Mouse (Mus musculus) adrenal gland, adult 2 months (tissue): Measurements from ENCODE around the gene Uevld. TPM values are rescaled to one million over a fixed set of nuclear protein-coding genes. Genes with fewer than 3 reads are reported as not detected.

Experiments used
- polyA plus RNA-seq: library from polyadenylated mRNA; depleted of rRNA; stranded (reverse); fragments of >200 nt; gene quantifications from 2 replicates; pipeline ENCODE4 v1.2.3, GENCODE M21; 2012; rRNA removed
- total RNA-seq, 2 experiments: library from RNA; stranded (reverse); gene quantifications; 2 replicates each; pipeline ENCODE4 v1.2.3; 2021

Gene Uevld
- total and polyA plus RNA-seq, 3 experiments, result 1.3 to 26.4 (median 18.0) TPM

Other genes starting within 250 kb of the Uevld start
- 1 to 10 TPM; 5.7 to 8.4 TPM for gene Saal1, start 247.8 kb downstream of the Uevld start, total RNA-seq
- 3.3 and 4.0 TPM in 2 replicates for gene Saal1, start 247.8 kb downstream of the Uevld start, polyA plus RNA-seq
- 1 to 10 TPM; 1.0 to 8.9 TPM for gene Saa3, start 242.8 kb downstream of the Uevld start, total RNA-seq
- gene Saa3, start 242.8 kb downstream of the Uevld start, polyA plus RNA-seq, result 0.33 TPM in 1 of 2 replicates, not detected in the other
- under 1 TPM in 1 of 2 experiments, not detected in 1; 0.43 TPM for gene Saa4, start 225.9 kb downstream of the Uevld start, total RNA-seq
- not detected in 2 replicates for gene Saa4, start 225.9 kb downstream of the Uevld start, polyA plus RNA-seq
- gene Saa1, start 215.5 kb downstream of the Uevld start, total RNA-seq, result not detected
- not detected in 2 replicates for gene Saa1, start 215.5 kb downstream of the Uevld start, polyA plus RNA-seq
- gene Saa2, start 206.7 kb downstream of the Uevld start, total RNA-seq, result not detected
- gene Saa2, start 206.7 kb downstream of the Uevld start, polyA plus RNA-seq, result not detected in 2 replicates
- 10 to 100 TPM; 20.1 to 23.9 TPM for gene Hps5, start 162.5 kb downstream of the Uevld start, total RNA-seq
- 11.2 and 11.3 TPM in 2 replicates for gene Hps5, start 162.5 kb downstream of the Uevld start, polyA plus RNA-seq
- gene Gtf2h1, start 162.4 kb downstream of the Uevld start, total RNA-seq, result 10 to 100 TPM; 30.4 to 46.7 TPM
- gene Gtf2h1, start 162.4 kb downstream of the Uevld start, polyA plus RNA-seq, result 4.9 and 8.5 TPM in 2 replicates
- gene Ldha, start 117.1 kb downstream of the Uevld start, total RNA-seq, result 100 to 1,000 TPM; 381 to 429 TPM
- gene Ldha, start 117.1 kb downstream of the Uevld start, polyA plus RNA-seq, result 178 and 230 TPM in 2 replicates
- not detected for gene Ldhc, start 97.3 kb downstream of the Uevld start, total RNA-seq
- not detected in 2 replicates for gene Ldhc, start 97.3 kb downstream of the Uevld start, polyA plus RNA-seq
- gene Tsg101, start 38.6 kb downstream of the Uevld start, total RNA-seq, result 10 to 100 TPM; 72.3 to 88.8 TPM
- 78.2 and 127 TPM in 2 replicates for gene Tsg101, start 38.6 kb downstream of the Uevld start, polyA plus RNA-seq
- gene Gm9999, start 25.1 kb upstream of the Uevld start, total RNA-seq, result not detected
- not detected in 2 replicates for gene Gm9999, start 25.1 kb upstream of the Uevld start, polyA plus RNA-seq
- gene Spty2d1, start 49.9 kb upstream of the Uevld start, total RNA-seq, result 10 to 100 TPM; 16.6 to 20.5 TPM
- 2.7 and 4.4 TPM in 2 replicates for gene Spty2d1, start 49.9 kb upstream of the Uevld start, polyA plus RNA-seq
- 10 to 100 TPM; 17.9 to 61.5 TPM for gene Tmem86a, start 92.1 kb upstream of the Uevld start, total RNA-seq
- 93.2 and 164 TPM in 2 replicates for gene Tmem86a, start 92.1 kb upstream of the Uevld start, polyA plus RNA-seq
- gene Ptpn5, start 175.2 kb upstream of the Uevld start, total RNA-seq, result under 1 TPM; 0.41 to 0.66 TPM
- 0.18 and 0.35 TPM in 2 replicates for gene Ptpn5, start 175.2 kb upstream of the Uevld start, polyA plus RNA-seq
- gene Mrgpra6, start 246.4 kb upstream of the Uevld start, total RNA-seq, result not detected
- gene Mrgpra6, start 246.4 kb upstream of the Uevld start, polyA plus RNA-seq, result not detected in 2 replicates